Mouse (Mus musculus): ENCODE results near the gene Rdh12. TPM values are rescaled to one million over a fixed set of nuclear protein-coding genes. Genes with fewer than 3 reads are reported as not detected.
"Not testable (repeated sequence)": the region's sequence is repeated elsewhere in the genome, so short reads cannot be mapped to it uniquely, and the experiment has no call there.

Rdh12 gene
- total RNA-seq (2021) = under 1 TPM; 0.20 to 0.21 TPM
- long read RNA-seq, experiment 1 = 0 reads
- long read RNA-seq, experiment 2, partial matches to known transcripts = 1 of 1 reads
- long read RNA-seq, experiment 2, other reads (novel, unspliced or antisense) = 0 of 1 reads

DNA sequence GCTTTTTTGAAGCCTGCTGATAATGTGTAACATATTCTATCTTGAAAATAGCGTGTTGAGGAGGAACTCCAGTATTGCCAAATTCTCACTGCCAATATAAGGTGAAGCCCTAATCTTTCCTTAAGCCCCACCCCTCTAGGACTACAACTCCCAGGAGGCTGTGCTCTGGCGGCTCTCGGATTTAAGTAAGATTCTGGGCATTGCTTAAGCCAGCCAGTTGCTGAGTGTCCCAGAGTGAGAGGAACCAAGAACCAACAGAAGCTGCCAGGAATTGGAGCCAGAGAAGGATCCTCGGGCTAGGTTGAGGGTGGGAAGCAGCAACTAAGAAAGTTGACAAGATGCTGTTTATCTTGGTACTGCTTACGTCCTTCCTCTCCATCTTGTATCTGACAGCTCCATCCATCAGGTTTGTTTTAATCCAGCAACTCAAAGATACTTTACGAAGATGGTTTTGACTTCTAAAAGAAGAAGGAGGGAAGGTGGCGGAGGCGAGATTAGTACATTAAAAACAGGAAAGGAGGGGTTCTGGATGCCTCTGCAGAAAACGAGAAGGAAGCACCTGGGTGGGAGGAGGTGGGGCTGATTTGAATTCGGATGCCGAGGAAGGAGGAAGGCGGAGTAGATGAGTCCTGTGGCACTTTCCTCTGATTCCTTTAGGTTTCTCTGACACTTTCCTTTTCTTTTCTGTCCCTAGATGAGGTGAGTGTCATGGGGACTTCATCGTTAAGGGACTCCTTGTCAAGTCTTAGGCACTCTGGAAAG is at the start of gene Rdh12:
Rdh12 (plus strand) TSS at position 212 of the 762 bp plus-strand sequence.
- DNase-seq = peak; percentile 9

DNA sequence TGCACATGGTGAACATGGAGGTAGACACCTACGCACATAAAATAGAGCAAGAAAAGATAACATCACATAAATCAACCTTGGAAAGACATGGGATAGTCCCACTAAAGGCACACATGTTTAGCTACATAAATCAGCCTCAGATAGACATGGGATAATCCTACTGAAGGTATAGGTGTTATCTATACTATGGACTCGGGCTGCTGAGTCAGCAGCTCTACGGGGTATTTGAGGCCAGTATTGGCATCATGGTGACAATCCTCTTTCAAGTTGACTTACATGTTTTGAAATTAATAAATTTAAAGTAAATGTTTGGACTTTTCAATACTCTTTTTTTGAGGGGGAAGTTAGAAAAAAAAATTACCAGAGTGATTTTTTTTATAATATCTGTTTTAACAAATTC is 45.8 kb upstream of the Rdh12 start:
- DNase-seq = no peak

DNA sequence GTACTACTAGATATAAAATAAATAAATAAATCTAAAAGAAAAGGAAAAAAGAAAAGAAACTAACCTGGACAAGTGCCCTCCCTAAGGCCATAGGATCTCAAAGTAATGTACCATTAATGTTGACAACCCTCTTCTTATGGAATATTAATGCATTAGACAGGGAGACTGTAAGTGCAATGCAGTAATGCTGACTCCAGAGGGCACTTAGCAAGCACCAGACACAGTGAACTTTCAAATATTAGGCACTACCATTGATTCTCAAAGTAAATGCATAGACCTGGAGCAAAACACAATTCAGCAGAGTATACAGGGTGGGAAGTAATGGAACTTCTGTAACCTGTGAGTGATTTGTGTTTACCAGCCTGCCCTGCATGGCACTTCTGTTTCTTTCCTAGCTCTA is 39.5 kb upstream of the Rdh12 start:
- no peak for DNase-seq

DNA sequence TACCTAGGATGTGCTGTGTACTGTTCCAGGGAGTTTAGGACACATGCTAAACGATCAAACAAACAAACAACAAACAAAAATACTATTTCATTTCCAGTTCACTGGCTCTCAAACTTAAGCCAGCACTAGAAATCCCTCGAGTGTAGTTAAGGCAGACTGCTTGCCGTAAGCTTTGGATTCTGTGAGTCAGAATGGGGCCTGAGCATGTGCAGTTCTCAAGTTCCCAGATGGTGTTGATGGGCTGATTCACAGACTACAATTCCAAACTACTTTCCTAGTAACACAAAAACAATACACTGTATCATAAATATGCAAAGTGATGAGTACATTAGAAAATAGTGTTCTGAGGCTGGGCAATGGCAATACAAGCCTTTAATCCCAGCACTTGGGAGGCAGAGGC is 38.3 kb upstream of the Rdh12 start:
- DNase-seq = no peak

DNA sequence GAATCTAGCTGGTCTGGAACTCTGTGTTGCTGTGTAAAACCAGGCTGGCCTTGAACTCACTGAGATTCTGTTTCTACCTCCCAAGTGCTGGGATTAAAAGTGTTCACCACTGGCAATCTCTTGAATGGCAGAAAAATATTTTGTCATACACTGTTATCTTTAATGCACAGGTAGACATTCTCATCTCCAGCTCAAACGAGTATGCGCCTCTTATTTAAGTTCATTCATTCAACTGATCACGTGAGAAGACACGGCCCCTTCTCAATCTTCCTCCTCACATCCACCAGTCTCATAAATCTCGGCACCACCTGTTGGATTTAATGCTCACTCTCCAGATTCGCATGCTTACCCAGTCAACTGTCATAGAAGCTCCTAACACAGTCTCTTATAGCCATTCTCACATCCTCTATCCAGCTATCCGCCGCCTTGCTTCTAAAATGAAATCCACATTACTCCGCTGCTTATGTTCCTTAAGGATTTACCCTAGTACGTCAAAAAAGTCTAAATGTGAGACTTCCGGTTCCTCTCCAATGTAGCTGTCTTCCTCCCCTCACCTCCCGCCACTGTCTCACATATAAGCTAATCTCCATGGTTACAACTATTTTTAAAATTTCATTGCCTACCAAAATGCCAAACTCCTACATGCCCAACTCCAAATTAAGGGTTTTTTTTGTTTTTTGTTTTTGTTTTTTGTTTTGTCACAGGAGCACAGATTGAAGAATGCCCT is 37.3 kb upstream of the Rdh12 start:
- no peak for DNase-seq

DNA sequence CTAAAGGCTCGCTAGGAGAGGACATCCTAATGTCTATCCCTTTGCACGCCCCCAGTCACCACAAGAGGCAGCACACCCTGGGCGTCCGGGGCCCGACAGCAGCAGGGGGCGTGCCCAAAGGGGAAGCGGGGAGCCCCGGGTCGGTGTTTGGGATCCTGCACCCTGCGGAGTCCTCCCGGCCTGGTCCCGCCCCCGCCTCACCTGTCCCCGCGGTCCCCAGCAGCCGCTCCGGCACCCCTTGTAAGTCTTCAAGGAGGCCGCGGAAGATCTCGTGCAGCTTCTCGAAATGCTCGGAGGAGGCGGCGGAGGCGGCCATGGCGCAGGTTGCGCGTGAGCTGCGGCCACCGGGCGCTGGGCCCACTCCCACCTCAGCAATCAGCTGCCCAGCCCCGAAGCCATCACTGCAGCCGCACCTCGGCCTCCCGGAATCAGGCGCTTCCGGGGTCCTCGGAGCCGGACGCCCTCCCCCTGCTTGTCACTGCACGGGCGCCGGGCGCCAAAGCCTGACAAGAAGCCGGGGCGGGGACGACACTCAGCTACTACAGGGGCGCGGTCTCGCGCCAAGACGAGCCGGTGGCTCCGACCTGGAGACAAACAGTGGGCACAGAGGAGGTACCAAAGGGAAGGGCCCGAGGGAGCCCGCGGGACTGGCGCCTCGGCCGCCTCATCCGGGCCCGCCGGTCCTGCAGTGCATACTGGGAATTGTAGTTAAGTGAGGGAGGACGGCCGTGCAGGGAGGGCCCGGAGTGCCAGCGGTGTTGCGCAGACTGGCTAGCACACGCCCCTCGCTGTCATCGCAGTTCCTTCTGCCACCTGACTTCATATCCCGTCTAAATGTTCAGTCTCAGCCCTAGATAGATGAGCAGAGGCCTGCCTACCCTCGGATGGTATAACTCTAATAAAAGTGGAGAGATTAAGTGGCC is 36.4 kb upstream of the Rdh12 start, which contains the start of gene Vti1b:
Vti1b (minus strand) TSS at position 649 of the 923 bp plus-strand sequence.
- peak; percentile 91 for DNase-seq

DNA sequence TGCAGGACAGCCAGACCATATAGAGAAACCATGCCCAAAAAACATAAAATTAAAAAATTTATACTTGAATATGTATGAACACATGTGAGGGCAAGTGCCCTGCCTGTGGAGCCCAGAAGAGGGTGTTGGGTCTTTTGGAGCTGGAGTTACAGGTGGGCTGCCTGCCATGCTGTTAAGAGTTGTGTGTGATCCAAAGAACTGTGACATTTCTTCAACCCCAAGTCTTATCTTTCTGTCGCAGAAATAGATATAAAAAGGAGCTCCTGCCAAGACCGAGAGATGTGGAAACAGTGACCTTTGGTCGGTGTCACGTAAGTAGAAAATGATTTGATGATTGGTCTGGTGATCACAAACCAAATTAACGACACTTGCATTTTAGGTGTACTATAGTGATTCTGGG is 35.0 kb upstream of the Rdh12 start:
- DNase-seq = no peak

DNA sequence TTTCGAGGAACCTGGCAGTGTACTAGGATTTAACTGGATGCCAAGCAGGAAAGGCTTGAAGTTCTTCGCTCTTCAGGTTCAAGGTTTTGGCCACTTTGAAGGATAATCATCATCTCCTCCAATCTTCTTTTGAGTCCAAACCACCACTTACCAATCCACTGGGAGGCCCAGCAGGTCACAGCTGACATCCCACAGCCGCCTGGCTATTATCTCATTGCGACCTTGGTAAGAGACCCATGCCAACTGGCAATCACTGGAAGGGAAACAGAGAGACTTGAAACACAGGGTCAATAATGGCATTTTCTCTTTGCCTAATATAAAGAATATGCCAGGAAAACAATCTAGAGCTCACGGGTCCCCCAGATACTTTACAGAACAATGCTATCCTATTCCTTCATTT is 32.7 kb upstream of the Rdh12 start:
- no peak for DNase-seq

DNA sequence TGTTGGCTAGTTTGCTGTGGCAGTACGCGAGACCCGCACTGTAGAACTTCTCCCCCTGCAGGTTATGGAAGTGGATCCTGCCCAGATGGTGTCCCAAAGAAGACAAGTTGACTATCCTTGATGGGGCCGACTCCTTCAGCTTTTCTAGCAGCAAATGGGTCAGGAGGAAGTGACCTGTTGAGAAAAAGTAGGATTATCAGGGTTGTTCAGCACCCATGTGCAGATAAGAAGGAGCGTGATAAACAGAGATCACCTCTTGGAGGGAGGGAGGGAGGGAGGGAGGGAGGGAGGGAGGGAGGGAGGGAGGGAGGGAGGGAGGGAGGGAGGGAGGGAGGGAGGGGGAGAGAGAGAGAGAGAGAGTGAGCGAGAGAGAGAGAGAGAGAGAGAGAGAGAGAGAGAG is 23.6 kb upstream of the Rdh12 start:
- not testable (repeated sequence) for DNase-seq

DNA sequence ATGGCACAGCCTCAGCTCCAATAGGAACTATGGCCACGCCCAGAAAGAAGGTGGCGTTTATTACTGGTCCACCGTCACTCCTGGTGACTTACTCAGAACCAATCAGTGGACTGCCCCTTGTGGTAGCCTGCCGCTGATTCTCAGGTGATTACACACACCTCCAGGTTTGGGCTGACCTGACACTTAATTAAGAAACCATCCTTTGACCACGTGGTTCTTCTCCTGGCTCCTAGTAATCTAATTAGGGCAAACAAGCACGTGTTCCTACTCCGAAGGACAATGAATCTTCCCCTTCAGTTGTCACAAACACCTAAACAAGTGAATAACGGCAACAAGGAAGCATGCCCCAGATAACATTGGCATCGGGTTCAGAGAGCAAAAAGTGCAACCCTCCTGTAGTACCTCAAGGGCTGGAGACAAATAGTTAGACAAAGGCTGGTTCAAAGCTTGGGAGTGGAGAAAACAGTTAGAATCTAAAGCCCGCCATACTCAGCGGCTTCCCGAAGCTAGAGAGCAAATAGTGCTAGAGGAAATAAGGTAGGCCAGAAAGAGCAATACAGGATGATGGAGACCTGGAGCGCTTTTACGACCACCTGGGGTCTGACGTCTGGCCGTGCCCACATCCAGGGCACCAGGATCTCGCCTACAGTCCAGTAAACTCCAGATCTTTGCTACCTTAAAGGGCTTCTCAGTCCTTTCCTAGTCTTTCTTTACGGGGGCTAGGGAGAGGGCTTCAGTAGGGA is 17.6 kb upstream of the Rdh12 start:
- DNase-seq = no peak

DNA sequence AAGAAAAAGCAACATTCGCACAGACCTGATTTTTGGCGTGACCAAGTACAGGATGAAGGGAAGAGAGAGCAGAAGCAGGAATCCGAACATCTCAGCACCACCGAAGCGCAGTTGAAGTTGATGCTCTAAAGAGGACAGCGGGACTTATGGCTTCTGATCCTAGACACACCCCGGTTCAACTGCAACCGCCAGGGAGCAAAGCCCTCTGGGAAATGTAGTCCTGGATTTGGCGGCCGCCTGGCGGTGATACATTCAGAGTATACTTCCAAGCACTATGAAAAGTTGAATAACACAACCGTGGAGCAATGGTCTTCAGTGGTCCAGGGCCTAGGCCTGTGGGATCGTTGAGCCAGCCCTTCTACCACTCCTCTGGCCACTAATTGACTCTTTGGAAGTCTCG is 17.0 kb upstream of the Rdh12 start:
- peak; percentile 62 for DNase-seq

DNA sequence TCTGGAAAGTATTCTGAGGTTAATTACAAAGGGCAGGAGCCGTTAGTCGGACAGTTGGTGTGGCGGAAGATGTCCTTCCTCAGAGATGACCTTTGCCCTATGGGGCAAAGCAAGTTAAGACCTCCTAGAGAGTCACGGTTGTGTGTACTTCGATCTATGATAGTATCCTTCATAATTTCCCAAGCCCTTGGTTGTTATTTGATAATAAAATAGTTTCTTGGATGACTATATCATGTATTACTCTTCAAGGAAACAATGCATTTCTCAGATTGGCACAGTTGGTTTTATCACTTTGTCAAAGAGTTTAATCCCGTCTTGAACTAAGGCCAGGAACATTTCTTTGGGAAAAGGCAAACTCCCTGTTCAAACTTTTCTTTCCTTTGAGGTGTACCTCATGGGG is 16.5 kb upstream of the Rdh12 start, which contains the start of gene Rdh11:
Rdh11 (minus strand) TSS at position 101 of the 400 bp plus-strand sequence.
- DNase-seq = no peak

DNA sequence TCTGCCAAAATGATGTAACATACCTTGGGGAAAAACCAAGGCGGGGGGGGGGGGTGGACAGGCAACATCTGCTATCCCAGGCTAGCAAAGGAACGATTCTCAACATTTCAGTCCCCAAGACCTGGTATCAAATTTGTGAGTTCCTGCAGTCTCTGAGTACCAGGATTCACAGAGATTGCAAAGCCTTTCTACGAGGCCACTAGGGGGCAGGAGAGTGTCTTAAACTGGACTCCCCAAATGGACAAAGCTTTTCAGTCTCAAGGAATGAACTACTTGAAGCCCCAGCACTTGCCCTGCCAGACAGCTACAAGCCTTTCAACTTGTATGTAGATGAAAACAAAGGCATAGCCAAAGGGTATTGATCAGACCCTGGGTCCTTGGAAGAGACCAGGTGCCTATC is 15.3 kb upstream of the Rdh12 start:
- peak; percentile 37 for DNase-seq

DNA sequence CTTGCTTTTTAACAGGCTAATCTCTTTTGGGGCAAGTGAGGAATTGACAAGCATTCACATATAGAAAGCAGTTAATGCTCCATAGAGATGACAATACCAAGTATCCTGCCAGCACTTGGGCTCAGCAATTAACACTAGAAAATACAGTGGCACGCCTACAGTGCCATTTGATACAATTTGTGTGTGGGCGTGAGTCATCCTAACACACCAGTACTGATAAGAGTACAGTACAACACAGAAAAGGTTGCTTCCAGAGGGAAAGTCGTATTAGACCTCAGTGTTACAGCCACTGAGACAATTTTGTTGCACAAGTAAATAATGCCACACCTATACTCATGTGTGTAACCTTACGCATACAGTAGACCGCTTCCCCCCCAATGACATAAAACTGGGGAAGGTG is 11.6 kb upstream of the Rdh12 start:
- no peak for DNase-seq

DNA sequence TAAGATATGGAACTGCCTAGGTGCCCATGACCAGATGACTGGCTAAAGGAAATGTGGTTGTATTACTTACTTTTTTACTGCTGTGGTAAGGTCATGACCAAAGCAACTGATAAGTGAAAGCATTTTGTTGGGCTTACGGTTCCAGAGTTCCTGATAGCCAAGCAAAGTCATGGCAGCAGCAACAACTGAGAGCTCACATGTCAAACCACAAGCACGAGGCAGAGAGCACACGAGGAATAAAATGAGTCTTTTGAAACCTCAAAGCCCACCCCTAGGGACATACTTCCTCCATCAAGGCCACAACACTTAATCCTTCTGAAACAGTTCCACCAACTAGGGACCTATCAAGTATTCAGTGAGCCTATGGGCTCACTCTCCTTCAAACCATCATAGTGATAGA is 6.8 kb upstream of the Rdh12 start:
- DNase-seq = no peak

DNA sequence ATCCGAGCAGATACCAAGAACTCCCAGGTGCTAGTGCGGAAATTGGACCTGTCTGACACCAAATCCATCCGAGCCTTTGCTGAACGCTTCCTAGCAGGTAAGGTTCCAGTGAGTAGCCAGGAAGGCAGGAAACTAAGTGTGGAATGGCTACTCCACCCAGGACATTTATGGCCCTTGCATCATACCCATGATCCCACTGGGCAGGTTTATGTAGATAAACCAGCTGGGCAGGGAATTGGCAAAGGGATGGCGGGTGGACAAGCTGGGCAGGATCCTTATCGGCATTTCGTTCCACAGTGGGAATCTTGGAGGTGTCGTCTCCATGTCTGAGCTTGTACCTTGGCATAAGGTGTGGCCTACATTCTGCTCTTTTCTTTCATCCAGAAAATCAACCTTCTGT is 2.7 kb downstream of the Rdh12 start:
- no peak for DNase-seq

DNA sequence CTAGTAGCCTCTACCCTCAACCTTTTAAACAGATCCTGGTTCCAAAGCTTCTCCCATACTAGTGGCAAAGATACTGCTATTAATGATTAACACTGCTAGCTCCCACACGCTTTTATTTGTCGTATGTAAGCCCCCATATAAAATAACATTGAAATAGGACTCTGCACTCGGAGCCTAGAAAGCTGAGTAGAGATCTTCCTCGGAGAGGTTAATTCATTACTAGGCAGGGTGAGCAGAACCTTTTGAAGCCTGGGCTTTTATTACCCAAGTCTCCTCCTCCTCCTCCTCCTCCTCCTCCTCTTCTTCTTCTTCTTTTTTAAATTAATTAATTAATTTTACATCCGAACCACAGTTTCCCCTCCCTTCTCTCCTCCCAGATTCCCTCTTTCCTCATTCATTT is 8.8 kb downstream of the Rdh12 start:
- DNase-seq = no peak

DNA sequence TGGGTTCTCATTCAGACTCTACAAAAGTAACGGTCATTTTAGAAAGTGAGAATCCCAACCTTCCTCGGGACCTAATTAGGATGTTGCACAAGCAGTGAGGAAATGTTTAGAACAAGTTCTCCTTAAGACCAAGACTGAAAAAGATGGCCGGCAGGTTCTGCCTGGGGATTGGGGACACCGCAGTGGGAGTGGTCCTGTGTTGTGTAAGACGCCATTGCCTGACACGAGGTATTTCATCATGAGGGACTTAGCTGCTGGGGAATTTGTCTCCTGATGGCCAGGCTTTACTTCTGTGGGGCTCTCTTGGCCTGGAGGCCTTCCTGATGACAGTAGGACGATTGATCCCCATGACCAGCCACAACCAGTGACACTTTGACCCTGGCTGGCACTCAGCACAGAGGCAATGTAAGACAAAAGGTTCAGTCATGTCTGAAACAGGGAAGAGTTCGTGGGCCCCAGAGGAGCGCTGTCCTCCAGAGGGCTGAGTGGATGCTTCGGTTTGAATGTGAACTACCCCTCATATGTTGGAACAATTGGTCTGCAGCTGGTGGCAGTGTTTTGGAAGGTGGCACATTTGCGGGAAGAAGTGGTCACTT is 26.9 kb downstream of the Rdh12 start:
- no peak for DNase-seq

DNA sequence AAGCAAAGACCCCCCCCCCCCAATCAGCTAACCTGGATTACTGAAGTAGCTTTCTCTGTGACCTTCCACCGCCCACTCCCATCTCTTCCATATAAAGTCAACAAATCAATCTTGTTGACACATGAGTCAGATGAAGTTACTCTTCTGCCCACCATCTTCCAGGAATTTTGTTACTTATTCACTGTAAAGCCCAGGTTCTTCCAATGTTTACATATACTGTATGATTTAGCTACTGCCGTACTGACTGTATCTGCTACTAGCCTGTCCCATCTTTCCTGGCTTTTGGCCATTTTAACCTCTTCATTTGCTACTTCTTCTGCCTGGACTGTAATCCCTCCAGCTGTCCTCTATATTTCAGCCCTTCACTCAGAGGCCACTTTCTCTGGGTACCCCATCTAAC is 33.3 kb downstream of the Rdh12 start:
- DNase-seq = no peak

DNA sequence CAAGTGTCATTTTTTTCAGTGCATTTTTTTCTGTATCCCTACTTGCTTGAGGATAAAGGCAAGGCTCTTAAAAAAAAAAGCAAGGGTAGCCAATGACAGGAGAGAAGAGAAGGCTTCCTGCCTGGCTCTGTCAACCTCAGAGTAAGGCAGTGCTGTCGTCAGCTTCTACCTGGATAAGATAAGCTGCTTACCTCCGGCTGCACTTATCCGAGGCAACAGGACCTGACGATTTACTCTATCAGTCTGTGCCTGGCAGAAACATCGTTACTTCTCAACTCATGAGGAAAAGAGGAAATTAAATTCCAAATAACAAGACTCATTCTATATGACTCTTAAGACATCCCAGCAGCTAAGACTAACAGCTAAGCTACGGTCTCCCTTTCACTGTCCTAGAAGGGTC is 34.2 kb downstream of the Rdh12 start:
- no peak for DNase-seq

DNA sequence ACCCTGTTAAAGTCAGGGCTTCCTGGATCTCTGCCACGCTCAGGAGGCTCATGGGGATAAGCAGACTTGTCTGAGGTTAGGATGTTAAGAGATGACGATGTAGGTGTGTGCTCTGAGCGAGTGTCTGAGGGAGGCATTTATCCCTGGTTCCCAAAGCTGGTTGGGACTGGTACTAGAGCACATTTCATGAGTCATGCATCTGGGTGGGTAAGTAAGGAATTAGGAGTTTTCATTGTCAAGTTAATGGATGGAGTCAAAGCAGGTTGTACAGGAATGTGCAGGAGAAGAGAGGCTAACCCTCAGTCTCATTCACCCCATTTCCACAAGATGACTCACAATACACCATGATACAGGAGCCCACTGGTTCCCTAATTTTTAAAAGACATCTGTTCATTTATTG is 39.4 kb downstream of the Rdh12 start:
- DNase-seq = no peak

Measured in gastrocnemius, postnatal 25 days (tissue).